Mouse (Mus musculus): Measurements from ENCODE around the gene Fbxw2. TPM values are rescaled to one million over a fixed set of nuclear protein-coding genes. Genes with fewer than 3 reads are reported as not detected.
A peak's percentile ranks its signal among the peaks of the same experiment; 100 is the strongest.
"Not testable (repeated sequence)": the region's sequence is repeated elsewhere in the genome, so short reads cannot be mapped to it uniquely, and the experiment has no call there.

Gene Fbxw2
- polyA plus RNA-seq, 1 experiment = 25.0 TPM

DNA sequence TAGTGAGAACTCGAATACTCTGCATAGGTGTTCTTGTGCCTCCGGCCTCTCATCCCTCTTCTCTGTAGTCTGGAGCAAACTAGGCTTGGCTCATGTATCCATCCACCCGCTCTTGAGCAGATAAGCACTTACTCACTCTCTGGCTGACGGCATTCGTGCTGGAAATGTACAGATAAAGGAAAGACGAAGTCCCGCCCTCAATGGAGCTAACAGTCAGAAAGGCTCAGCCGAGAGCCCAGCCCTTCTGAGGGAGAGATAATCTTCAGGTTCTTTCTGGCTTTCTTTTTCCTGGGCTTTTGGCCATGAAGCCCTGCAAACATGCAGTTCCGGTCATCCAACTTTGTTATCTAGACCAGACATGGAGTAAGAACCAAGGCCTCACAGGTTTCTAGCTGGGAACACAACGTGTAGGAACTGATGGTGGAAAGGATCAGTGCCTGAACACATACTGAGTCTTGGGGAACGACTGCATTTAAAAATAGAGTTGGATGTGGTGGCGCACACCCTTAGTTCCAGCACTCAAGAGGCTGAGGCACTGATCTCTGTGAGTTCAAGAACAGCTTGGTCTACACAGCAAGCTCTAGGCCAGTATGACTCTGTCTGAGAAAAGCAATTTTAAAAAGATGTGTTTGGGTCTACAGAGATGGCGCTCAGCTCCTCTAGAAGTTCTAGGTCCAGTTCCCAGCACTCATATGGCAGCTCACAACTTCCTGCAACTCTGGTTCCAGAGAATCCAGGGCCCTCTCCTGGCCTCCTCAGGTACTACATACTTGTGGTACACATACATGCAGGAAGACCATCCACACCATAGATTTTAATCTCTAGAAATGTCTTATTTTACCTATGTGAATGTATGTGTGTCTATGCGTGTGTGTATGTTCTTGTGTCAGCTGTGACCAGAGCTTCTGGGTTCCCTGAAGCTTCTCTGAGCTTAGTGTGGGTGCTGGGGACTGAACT lies 42.8 kb downstream of the Fbxw2 start:
- no peak for DNase-seq (ENCODE audit: low read depth, low spot score)
- WGBS = 94% methylated on average over 14 of the region's 14 CpGs

DNA sequence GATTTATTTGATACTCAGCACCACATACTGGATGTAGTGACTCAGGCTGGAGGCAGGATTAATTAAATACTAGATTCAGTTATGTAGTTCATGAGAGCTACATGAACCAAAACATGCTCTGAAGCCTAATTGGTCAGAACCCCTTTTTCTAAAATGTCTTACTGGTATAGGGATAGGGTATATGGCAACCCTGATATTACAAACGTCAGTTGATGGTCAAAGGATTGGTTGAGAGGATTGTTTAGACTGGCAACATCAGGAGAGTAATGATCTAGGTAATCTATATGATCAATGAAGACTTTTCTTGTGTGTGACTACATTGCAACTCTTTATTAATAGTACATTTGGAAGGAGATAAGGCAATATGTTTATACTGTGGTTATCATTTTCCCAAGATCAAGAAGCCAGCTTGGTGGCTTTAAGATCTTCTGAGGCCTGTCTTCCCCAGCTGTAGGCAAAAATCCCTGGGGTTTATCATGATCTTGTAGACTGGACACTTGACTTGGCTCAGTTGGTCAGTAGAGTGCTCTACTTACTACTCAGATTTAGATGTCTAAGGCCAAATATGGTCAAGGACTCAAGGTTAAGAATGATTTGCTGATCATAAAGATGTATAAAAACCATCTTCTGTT lies 48.8 kb downstream of the Fbxw2 start:
- DNase-seq (ENCODE audit: low read depth, low spot score) = no peak
- WGBS = 31% methylated on average over 1 of the region's 1 CpGs

DNA sequence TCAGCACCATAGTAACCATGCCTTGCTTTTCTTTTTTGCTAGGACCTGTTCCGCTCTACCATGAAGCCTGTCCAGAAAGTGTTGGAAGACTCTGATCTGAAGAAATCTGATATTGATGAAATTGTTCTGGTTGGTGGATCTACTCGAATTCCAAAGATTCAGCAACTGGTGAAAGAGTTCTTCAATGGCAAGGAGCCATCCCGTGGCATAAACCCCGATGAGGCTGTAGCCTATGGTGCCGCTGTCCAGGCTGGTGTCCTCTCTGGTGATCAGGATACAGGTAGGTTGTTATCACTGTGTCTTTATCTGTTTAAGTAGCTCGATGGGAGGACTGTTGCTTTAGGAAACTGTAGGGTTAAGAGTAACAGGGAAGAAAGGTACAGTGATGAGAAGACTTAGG lies 51.6 kb downstream of the Fbxw2 start:
- 74% methylated on average over 6 of the region's 6 CpGs for WGBS
- DNase-seq (ENCODE audit: low read depth, low spot score) = no peak

DNA sequence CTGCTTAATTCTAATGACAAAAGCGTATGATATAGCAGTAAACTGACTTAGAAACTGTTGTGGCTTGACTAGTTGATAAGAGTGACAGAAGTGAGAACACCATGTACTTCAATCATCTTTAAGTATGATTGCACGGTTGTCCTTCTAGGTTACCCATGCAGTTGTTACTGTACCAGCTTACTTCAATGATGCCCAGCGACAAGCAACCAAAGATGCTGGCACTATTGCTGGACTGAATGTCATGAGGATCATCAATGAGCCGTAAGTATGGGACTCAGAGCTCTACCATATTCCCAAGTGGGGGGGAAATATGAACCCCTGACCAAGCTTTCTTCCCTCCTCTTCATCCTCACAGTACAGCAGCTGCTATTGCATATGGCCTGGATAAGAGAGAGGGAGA lies 52.4 kb downstream of the Fbxw2 start:
- no peak for DNase-seq (ENCODE audit: low read depth, low spot score)
- WGBS = 80% methylated on average over 4 of the region's 4 CpGs

DNA sequence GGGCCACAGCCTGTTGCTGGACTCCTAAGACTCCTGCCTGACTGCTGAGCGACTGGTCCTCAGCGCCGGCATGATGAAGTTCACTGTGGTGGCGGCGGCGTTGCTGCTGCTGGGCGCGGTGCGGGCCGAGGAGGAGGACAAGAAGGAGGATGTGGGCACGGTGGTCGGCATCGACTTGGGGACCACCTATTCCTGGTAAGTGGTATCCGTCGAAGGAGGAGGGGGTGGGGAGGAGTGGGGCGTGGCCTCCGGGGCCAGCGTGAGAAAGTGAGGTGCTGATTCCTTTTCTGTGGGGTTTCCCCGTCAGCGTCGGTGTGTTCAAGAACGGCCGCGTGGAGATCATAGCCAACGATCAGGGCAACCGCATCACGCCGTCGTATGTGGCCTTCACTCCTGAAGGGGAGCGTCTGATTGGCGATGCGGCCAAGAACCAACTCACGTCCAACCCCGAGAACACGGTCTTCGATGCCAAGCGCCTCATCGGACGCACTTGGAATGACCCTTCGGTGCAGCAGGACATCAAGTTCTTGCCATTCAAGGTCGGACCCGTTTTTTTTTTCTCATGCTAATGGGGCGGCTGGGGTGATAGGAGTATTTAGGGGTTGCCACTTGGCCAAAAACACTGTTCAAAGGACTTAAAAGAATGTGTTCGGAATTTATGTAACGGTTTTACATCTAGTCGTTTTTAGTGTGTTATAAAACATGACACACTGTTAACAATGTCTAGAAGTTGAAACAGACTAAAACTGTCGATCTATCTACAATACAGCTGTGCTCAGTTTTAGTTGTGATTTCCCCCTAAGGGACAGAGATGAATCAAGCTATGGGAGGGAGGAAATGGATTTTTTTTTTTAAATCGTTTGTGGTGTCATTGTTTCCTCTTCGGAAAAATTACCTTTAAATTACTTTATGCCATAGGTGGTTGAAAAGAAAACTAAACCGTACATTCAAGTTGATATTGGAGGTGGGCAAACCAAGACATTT lies 53.6 kb downstream of the Fbxw2 start:
- no peak for DNase-seq (ENCODE audit: low read depth, low spot score)
- 1% methylated on average over 50 of the region's 50 CpGs for WGBS

DNA sequence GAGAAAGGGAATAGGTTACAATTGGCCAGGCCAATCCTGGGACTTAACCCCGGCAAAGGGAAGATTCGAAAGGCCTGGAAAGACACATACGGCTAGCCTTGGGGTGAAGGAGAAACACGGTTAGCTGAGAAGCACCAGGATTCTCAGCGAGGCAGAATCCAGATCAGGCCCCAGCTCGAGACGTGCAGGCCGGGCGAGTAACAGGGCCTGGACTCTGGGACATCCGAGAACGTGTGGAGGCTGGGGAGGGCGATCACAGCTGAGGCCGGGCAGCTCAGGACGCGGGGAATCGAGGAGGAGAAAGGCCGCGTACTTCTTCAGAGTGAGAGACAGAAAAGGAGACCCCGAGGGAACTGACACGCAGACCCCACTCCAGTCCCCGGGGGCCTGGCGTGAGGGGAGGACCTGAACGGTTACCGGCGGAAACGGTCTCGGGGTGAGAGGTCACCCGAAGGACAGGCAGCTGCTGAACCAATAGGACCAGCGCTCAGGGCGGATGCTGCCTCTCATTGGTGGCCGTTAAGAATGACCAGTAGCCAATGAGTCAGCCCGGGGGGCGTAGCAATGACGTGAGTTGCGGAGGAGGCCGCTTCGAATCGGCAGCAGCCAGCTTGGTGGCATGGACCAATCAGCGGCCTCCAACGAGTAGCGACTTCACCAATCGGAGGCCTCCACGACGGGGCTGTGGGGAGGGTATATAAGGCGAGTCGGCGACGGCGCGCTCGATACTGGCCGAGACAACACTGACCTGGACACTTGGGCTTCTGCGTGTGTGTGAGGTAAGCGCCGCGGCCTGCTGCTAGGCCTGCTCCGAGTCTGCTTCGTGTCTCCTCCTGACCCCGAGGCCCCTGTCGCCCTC lies 54.5 kb downstream of the Fbxw2 start, which contains the start of gene Hspa5:
Hspa5 (plus strand) TSS at position 603 of the 859 bp plus-strand sequence.
- DNase-seq (ENCODE audit: low read depth, low spot score) = peak; percentile 98
- under 1% methylated on average over 60 of the region's 60 CpGs for WGBS

DNA sequence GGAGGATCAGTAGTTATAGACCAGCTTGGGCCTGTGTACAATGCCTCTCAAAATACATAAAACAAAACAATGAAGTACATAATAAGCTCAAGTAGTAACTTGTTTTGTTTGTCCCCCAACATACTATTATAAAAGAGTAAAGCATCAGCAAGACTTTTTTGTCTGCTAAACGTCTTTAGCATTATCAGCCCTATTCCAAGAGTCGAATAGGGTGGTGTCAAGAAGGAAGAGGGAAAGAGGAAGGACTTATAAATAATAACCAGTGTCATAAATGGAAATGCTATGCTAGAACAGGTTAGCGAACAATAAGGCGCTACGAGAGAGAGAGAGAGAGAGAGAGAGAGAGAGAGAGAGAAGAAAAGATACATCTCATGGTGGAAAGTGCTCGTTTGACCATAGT lies 55.2 kb downstream of the Fbxw2 start:
- no peak for DNase-seq (ENCODE audit: low read depth, low spot score)
- 0% methylated on average over 6 of the region's 6 CpGs for WGBS

DNA sequence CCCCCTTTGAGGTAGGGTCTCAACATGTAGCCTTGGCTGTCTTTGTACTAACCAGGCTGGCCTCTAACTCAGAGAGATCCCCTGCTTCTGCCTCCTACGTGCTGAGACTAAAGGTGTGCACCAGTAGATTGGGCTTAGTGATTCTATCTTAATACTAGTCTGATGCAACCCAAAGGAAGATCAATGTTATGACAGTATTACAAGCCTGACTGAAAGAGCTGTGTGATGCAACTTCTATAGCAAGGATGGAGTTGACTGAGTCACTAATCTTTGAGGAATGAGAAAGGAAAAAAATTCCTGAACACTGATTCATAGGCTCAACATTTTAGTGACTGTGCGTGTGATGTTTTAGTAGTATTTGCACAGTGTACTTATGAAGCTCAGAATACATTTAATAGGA lies 56.1 kb downstream of the Fbxw2 start:
- 79% methylated on average over 2 of the region's 2 CpGs for WGBS

DNA sequence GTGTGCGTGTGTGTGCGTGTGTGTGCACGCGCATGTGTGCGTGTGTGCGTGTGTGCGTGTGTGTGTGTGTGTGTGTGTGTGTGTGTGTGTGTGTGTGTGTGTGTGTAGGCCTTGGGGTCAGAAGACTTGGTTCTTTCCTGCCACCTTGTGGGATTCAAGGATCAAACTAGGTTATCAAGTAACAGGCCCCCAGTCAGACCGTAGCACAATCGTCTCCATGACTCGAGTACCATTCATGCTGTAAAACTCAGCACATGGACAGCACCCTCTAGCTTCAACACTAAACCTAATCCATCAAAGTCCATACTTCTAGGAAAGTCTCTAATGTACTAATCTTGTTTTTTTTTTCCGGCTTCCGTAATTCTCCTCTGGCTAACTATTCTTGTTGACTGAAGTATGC lies 61.3 kb downstream of the Fbxw2 start:
- 59% methylated on average over 12 of the region's 12 CpGs for WGBS
- no peak for DNase-seq (ENCODE audit: low read depth, low spot score)

More for the DNA sequence above, 56.1 kb downstream of the Fbxw2 start:
- DNase-seq (ENCODE audit: low read depth, low spot score) = no peak

DNA sequence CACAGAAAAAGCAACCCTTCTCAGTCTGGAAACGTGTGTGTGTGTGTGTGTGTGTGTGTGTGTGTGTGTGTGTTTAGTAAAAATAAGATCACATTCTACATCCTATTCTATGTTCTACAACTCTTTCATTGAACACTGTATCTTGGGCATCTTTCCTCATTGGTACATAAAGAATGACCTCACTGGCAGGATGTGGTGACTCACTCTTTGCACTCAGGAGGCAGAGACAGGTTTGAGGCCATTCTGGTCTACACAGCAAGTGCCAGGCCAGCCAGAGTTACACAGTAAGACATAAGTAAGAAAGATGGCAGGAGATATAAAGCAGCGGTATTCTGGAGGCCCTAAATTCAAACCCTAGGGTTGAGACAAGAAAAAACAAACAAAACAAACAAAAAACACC lies 63.2 kb downstream of the Fbxw2 start:
- no peak for DNase-seq (ENCODE audit: low read depth, low spot score)
- 63% methylated on average over 2 of the region's 2 CpGs for WGBS

DNA sequence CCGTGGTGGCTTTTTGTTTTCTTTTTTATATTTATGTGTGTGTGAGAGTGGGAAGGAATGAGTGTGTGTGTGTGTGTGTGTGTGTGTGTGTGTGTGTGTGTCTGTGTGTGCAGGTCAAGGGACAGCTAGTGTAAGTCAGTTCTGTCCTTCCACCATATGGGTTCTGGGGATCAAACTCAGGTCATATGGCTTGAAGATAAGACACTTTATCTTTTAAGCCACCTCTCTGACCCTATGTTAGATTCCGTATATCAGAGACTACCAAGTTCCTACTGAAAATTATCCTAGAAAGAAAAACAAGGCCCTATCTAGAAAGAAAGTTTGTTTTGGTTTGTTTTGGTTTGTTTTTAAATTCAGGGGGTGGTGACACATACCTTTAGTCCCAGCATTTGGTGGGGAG lies 63.9 kb downstream of the Fbxw2 start:
- DNase-seq (ENCODE audit: low read depth, low spot score) = no peak
- WGBS = 87% methylated on average over 2 of the region's 2 CpGs

DNA sequence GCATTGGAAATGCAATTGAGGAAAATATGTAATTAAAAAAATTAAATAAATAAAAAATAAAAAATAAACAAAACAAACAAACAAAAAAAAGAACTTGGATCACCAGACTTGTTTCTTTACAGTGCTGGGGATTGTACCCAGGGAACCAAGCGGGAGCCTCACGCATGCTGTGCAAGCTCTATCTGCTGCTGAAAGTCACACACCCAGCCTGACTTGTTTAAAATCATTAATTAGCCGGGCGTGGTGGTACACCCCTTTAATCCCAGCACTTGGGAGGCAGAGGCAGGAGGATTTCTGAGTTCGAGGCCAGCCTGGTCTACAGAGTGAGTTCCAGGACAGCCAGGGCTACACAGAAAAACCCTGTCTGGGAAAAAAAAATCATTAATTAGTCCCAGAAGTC lies 64.8 kb downstream of the Fbxw2 start:
- 94% methylated on average over 5 of the region's 5 CpGs for WGBS
- DNase-seq (ENCODE audit: low read depth, low spot score) = not testable (repeated sequence)

DNA sequence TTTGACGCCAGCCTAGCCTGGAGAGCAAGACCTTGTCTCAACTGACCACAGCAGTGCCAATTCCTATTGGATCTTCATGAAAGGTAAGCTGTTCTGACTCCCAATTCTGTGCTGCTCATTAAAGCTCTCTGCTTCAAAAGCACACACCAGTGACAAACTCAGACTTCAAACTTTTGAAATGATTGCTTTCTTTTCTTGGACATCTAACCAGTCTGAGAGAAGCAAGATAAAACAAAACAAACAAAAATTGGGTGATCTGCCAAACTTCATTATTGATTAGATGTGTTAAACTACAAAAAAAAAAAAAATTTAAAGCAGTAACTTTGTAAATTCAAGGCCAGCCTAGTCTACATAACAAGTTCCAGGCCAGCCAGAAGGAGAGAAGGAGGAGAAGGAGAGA lies 68.8 kb downstream of the Fbxw2 start:
- no peak for DNase-seq (ENCODE audit: low read depth, low spot score)
- WGBS = 79% methylated on average over 1 of the region's 1 CpGs

DNA sequence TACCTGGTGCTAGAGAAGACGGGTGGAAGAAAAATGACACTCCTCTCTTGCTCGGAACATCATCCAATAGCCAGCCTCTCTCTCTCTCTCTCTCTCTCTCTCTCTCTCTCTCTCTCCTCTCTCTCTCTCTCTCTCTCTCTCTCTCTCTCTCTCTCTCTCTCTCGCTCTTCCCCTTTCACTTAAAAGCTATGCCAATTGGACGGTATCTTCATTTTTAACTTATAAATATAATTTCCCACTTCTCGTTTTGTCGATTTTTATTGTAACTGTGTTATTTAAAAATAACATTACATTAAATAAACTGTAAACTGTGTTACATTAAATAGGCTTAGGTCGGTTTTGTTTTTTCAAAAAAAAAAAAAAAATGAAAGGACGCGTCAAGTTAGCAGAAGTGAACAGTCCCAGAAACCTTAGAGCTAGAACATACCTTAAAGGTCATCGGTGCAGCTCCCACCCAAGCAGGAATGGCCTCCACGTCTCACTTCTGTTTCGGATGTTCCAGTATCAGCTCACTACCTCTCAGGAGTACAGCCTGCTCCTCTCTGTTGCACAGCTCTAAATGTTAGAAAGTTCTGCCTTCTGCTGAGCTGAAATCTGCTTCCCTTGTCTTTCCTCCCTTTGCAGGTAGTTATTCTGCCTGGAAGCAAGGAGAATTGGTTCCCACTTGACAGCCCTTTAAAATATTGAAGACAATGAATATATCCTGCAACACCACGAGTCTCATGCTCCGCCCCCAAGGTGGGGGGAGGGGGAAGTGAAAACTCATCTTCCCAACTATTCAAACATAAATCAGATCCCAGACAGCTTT lies 71.4 kb downstream of the Fbxw2 start, which contains the start of gene Gapvd1:
Gapvd1 (minus strand) TSS at position 682 of the 808 bp plus-strand sequence.
- WGBS = 1% methylated on average over 14 of the region's 14 CpGs
- no peak for DNase-seq (ENCODE audit: low read depth, low spot score)
